Mouse (Mus musculus) intestine, embryonic 16.5 days (tissue): ENCODE measurements at regions not wholly inside any gene's neighbourhood (a gene's known extent, or its start where the extent isn't known, plus 50 kb on each side); places are given as distances from the start of the nearest gene placed in this dataset.
"Not testable (repeated sequence)": the region's sequence is repeated elsewhere in the genome, so short reads cannot be mapped to it uniquely, and the experiment has no call there.

Experiments
- ATAC-seq: fragments of 200-750 bp; cut with Nextera tagmentation; 2 replicates; pipeline ENCODE4 v1.8.0; 2017; ENCODE audit warnings: moderate TSS enrichment, moderate library complexity
- H3K27ac ChIP-seq: fragments of 300-500 bp; sonication (generic); 2 replicates; pipeline ENCODE4 v1.5.1; 2014; ENCODE audit warnings: mild to moderate bottlenecking, low read length
- H3K27me3 ChIP-seq: fragments of 300-500 bp; sonication (generic); replicated peaks from 2 replicates; pipeline ENCODE4 v1.6.1; 2014; ENCODE audit warnings: low read length, control low read depth, mixed read lengths; ENCODE audit not compliant: control insufficient read depth, insufficient read depth
- H3K36me3 ChIP-seq: fragments of 300-500 bp; sonication (generic); 2 replicates; pipeline ENCODE4 v1.6.1; 2014; ENCODE audit warnings: low read length, control low read depth; ENCODE audit not compliant: control insufficient read depth, insufficient read depth
- H3K4me1 ChIP-seq: fragments of 300-500 bp; sonication (generic); 2 replicates; pipeline ENCODE4 v1.6.1; 2014; ENCODE audit warnings: low read length, control low read depth, mixed read lengths; ENCODE audit not compliant: control insufficient read depth, insufficient read depth
- H3K4me2 ChIP-seq: fragments of 300-500 bp; sonication (generic); 2 replicates; pipeline ENCODE4 v1.6.1; 2014; ENCODE audit warnings: low read depth, low read length, control low read depth
- H3K4me3 ChIP-seq: fragments of 300-500 bp; sonication (generic); 2 replicates; pipeline ENCODE4 v1.5.1; 2014; ENCODE audit warnings: mild to moderate bottlenecking, low read length
- H3K9ac ChIP-seq: fragments of 300-500 bp; sonication (generic); 2 replicates; pipeline ENCODE4 v1.6.1; 2014; ENCODE audit warnings: low read depth, low read length
- H3K9me3 ChIP-seq: fragments of 300-500 bp; sonication (generic); 2 replicates; pipeline ENCODE4 v1.6.1; 2016; ENCODE audit warnings: low read length, control low read depth; ENCODE audit not compliant: control insufficient read depth
- WGBS: fragments of 180-500 bp; shearing (Covaris S2); extraction: QIAGEN DNeasy Blood & Tissue Kit; methylation state at CpG from one replicate; pipeline ENCODE4 v1.1.7; 2014; 5-methylcytosine and 5-hydroxymethylcytosine counted together

DNA sequence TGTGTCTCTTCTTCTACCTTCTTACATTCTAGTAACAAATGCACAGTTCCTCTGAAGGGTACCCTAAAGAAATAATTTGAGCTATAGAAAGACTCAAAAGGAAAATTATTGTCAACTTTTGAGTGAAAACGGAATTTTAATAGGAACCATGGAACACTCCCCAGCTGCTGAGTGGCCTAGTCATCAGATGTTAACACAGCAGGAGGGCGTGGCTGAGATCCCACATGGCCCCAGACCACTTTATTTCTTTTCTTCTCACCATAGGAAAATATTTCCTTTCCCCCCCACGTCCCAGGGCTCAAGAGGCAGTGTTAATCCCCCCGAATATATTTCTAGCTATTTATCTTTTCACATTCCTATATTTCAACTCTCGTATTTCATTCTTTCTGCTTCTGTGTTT is 1977.6 kb downstream of the 9330182O14Rik start:
- Histone ChIP-seq H3K4me3 (no peak overlapping the region), H3K9me3 (no peaks in the 10 kb centered on the region), H3K27ac (no peak overlapping the region), H3K36me3 (no peaks in the 10 kb centered on the region), H3K4me1 (no peaks in the 10 kb centered on the region), H3K4me2 (no peak overlapping the region), H3K27me3 (no peaks in the 10 kb centered on the region), H3K9ac (no peak overlapping the region)
- WGBS, result 73% methylated on average over 5 of the region's 5 CpGs
- no peak for ATAC-seq

DNA sequence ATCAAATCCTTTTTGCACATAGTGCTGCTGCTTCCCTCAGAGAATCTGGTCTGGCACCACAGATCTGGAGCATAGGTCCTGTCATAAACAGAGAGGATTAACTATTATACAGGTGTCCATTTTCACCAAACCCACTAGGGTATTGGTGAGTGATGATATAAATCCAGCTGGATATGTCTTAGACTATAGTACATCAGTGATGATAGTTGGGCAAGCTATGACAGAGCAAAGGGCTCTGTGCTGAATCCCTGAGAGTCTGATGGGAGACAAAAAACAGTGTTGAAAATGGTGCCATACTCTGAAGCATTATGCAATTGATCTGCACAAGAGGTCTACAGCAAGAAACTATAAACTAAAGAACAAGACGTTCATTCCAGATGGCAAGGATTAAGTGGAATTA is 1993.3 kb downstream of the 9330182O14Rik start:
- Histone ChIP-seq H3K4me3 (no peak overlapping the region), H3K4me1 (no peaks in the 10 kb centered on the region), H3K27ac (no peak overlapping the region), H3K36me3 (no peaks in the 10 kb centered on the region), H3K9ac (no peak overlapping the region), H3K27me3 (no peaks in the 10 kb centered on the region), H3K9me3 (no peaks in the 10 kb centered on the region), H3K4me2 (no peak overlapping the region)
- 75% methylated on average over 1 of the region's 1 CpGs for WGBS
- ATAC-seq, result no peak

DNA sequence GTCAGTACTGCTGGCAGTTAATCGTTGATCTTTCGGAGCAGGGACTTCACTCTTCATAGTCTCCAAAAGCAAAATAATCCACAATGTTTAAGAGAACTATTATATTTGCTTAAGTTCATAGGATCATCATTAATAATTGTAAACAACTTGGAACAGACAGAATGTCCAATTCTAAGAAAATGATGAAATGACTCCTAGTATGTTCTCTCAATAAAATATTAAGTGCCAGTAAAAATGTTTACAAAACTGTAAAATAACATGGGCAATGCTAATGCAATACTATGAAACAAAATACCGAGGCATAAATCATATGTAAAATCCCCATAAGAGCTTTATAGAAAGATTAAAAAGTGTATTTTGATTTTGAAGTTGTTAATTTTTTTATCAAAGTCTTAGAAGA is 1994.8 kb downstream of the 9330182O14Rik start:
- no peaks in the 10 kb centered on the region for H3K27me3 ChIP-seq

GRCm38 (mm10) chr15:42166546-42166945 is 2032.4 kb downstream of the 9330182O14Rik start:
- H3K27me3 ChIP-seq, result no peaks in the 10 kb centered on the region
- H3K9me3 ChIP-seq, result no peaks in the 10 kb centered on the region
- no peaks in the 10 kb centered on the region for H3K36me3 ChIP-seq
- no peak overlapping the region for H3K4me3 ChIP-seq
- ATAC-seq, result no peak
- H3K4me2 ChIP-seq, result no peak overlapping the region
- no peaks in the 10 kb centered on the region for H3K4me1 ChIP-seq
- no peak overlapping the region for H3K27ac ChIP-seq
- H3K9ac ChIP-seq, result no peak overlapping the region

More for the DNA sequence above, 1994.8 kb downstream of the 9330182O14Rik start:
- H3K36me3 ChIP-seq, result no peaks in the 10 kb centered on the region
- ATAC-seq, result no peak
- H3K4me3 ChIP-seq, result no peak overlapping the region
- 88% methylated on average over 3 of the region's 3 CpGs for WGBS
- no peak overlapping the region for H3K4me2 ChIP-seq
- H3K9me3 ChIP-seq, result no peaks in the 10 kb centered on the region
- no peaks in the 10 kb centered on the region for H3K4me1 ChIP-seq
- no peak overlapping the region for H3K27ac ChIP-seq
- no peak overlapping the region for H3K9ac ChIP-seq

DNA sequence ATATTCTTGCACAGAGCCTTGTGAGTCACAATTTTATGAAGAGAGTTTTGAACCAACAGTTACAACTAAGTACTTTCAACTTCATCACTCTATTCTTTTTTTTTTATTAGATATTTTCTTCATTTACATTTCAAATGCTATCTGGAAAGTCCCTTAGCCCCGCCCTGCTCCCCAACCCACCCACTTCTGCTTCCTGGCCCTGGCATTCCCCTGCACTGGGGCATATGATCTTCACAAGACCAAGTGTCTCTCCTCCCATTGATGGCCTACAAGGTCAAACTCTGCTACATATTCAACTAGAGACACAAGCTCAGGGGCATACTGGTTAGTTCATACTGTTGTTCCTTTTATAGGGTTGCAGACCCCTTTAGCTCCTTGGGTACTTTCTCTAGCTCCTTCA is 2043.6 kb downstream of the 9330182O14Rik start:
- 93% methylated on average over 1 of the region's 1 CpGs for WGBS
- not testable (repeated sequence) for H3K36me3 ChIP-seq, H3K27me3 ChIP-seq, H3K27ac ChIP-seq, H3K9ac ChIP-seq, H3K4me1 ChIP-seq, H3K9me3 ChIP-seq, ATAC-seq, H3K4me2 ChIP-seq, H3K4me3 ChIP-seq

DNA sequence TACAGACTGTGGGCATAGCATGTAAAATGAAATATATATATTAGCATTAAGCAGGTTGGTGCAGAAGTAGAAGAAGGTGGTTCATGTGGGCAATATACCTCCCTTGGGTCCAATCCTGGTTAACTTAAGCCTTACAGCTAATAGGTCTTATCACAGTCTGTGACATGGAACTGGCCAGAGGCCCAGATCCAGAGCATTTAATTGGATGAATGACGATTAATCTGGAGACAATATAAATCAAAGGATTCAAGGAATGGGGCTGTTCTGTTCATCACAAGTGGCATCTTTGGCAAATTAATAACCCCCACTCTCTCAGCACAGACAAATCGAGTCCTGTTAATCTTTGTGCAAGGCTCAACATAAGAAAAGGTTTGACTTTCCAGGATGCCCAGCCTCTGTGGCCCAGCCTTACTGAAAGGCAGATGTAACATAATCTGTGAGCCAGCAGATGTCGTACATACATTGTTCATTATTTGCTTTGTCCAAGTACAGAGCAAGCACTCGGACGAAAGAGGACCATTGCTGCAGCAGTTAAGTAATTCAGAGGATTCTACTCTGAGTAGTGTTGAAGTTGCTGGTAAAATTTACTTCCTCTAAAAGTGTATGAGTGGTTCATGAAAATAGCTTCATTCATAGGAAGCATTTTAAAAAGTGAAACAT is 2073.2 kb downstream of the 9330182O14Rik start:
- 50% methylated on average over 5 of the region's 5 CpGs for WGBS
- no peak overlapping the region for H3K4me3 ChIP-seq
- no peak overlapping the region for H3K27ac ChIP-seq
- H3K9me3 ChIP-seq, result no peaks in the 10 kb centered on the region
- ATAC-seq, result no peak
- H3K4me2 ChIP-seq, result no peak overlapping the region
- H3K27me3 ChIP-seq, result no peaks in the 10 kb centered on the region
- no peak overlapping the region for H3K9ac ChIP-seq
- no peaks in the 10 kb centered on the region for H3K36me3 ChIP-seq
- H3K4me1 ChIP-seq, result no peaks in the 10 kb centered on the region

DNA sequence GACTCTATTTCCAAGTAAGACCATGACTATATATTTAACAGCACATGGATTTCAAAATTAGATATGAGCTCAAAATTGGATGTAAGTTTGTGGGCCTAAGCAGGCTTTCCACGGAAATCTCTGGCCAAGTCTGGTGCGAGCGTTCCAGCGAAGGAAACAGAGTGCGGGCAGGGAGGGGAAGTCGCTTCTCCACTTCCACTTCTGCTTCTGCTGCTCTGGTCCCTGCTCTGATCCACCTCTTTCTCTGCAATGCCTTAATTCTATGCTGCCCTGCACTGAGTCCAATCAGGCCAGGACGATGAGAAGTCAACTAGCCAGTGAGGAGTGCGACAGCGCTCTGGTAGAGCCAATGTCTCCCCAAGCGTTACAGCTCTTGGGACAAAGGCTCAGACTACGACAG is 2085.3 kb downstream of the 9330182O14Rik start:
- no peak overlapping the region for H3K27ac ChIP-seq
- H3K4me3 ChIP-seq, result no peak overlapping the region
- H3K9me3 ChIP-seq, result no peaks in the 10 kb centered on the region
- H3K36me3 ChIP-seq, result no peaks in the 10 kb centered on the region
- no peak overlapping the region for H3K9ac ChIP-seq
- no peak for ATAC-seq
- 92% methylated on average over 11 of the region's 11 CpGs for WGBS
- no peaks in the 10 kb centered on the region for H3K27me3 ChIP-seq
- no peak overlapping the region for H3K4me2 ChIP-seq
- H3K4me1 ChIP-seq, result no peaks in the 10 kb centered on the region

- no peaks in the 10 kb centered on the region for H3K9me3 ChIP-seq
- no peaks in the 10 kb centered on the region for H3K36me3 ChIP-seq
- no peak overlapping the region for H3K27ac ChIP-seq
- 73% methylated on average over 3 of the region's 3 CpGs for WGBS
- no peak overlapping the region for H3K4me2 ChIP-seq
- H3K27me3 ChIP-seq, result no peaks in the 10 kb centered on the region
- H3K4me1 ChIP-seq, result no peaks in the 10 kb centered on the region
- no peak for ATAC-seq
- no peak overlapping the region for H3K4me3 ChIP-seq
- H3K9ac ChIP-seq, result no peak overlapping the region
These were observed 2085.8 kb downstream of the 9330182O14Rik start for GRCm38 (mm10) chr15:42220005-42220404.

- H3K4me2 ChIP-seq, result no peak overlapping the region
- no peak overlapping the region for H3K27ac ChIP-seq
- H3K4me1 ChIP-seq, result no peaks in the 10 kb centered on the region
- no peaks in the 10 kb centered on the region for H3K27me3 ChIP-seq
- no peak overlapping the region for H3K9ac ChIP-seq
- no peak overlapping the region for H3K4me3 ChIP-seq
- H3K9me3 ChIP-seq, result no peaks in the 10 kb centered on the region
- 39% methylated on average over 1 of the region's 1 CpGs for WGBS
- H3K36me3 ChIP-seq, result no peaks in the 10 kb centered on the region
- ATAC-seq, result no peak
These were observed 2090.8 kb downstream of the 9330182O14Rik start for GRCm38 (mm10) chr15:42225006-42225405.

- no peak for ATAC-seq
- H3K9ac ChIP-seq, result no peak overlapping the region
- H3K9me3 ChIP-seq, result no peaks in the 10 kb centered on the region
- H3K36me3 ChIP-seq, result no peaks in the 10 kb centered on the region
- no peak overlapping the region for H3K27ac ChIP-seq
- WGBS, result 68% methylated on average over 3 of the region's 3 CpGs
- H3K27me3 ChIP-seq, result no peaks in the 10 kb centered on the region
- no peaks in the 10 kb centered on the region for H3K4me1 ChIP-seq
- no peak overlapping the region for H3K4me3 ChIP-seq
- H3K4me2 ChIP-seq, result no peak overlapping the region
These were observed 2097.5 kb downstream of the 9330182O14Rik start for GRCm38 (mm10) chr15:42231692-42232091.
